Comparison of ENCODE assay signal across 11 mouse cellular contexts in the genomic region with DNA sequence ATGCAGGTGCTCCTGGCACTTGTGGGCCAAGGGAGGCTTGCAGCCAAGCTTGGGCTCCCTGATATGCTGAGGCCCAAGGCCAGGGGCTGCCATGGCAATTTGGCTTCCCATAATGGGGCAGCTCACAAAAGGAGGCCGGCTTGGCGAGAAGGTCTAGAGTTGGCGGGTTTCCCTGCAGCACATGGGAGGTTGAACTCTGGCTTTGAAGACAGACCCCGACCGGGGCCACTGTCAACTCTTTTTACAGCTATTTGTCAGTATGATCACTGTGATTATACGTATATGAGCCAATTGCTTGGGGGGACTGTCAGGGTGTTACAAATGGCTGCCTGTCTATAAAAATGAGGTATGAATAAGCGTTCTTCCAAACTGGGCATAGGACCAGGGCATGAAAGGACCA. TPM values are rescaled to one million over a fixed set of nuclear protein-coding genes. Genes with fewer than 3 reads are reported as not detected.
A peak's percentile ranks its signal among the peaks of the same experiment; 100 is the strongest.
DNase-seq lines count a peak whose midpoint lies in the region; ATAC-seq lines count a peak whose summit lies in the region.
"Had no signal": no experiment of that assay in that cellular context is flagged by ENCODE, and none has a peak within 500 bp of the region (broad histone marks: within the 10 kb centered on the region; RNA-seq: fewer than 3 reads in every experiment).

No protein-coding gene starts in this region.

- no peaks in the 10 kb centered on the region for H3K36me3 ChIP-seq in forebrain, embryonic 14.5 days (ENCODE audit: control insufficient read depth, insufficient read depth, low read length)

- DNase-seq in heart, postnatal 10 days, result peak; percentile 42 to 48
- no peak for DNase-seq in heart, postnatal 25 days (ENCODE audit: low spot score)
- DNase-seq in forebrain, embryonic 14.5 days (ENCODE audit: low spot score), result peak; percentile 93
- DNase-seq in layer of hippocampus, postnatal 14 days (ENCODE audit: low spot score in 2 of 2), result peak; percentile 74 to 91
- DNase-seq in right cerebral cortex, postnatal 10 days (ENCODE audit: low spot score in 2 of 2), result peak; percentile 91 to 92
- DNase-seq in gastrocnemius, adult 8-10 months (ENCODE audit: low spot score in 2 of 2), result no peak
- no peak for DNase-seq in B cell, adult 2 months
- no peak for DNase-seq in lung, postnatal 14 days
- DNase-seq: adrenal gland, postnatal 25 days; kidney, adult 18-20 months had no signal

- intact Hi-C loops in heart, postnatal 10 days (cut with DNase I), result no loop called here
- intact Hi-C loops in heart, postnatal 25 days (cut with DNase I), result no loop called here

- ATAC-seq in forebrain, embryonic 14.5 days, result peak; percentile 87

- H3K27ac ChIP-seq in forebrain, embryonic 14.5 days (ENCODE audit: low read depth, low read length), result peak overlapping the region; percentile 10; the same call in 1 of the 2 replicates

- no peaks in the 10 kb centered on the region for H3K9me3 ChIP-seq in forebrain, embryonic 14.5 days (replicated peaks; ENCODE audit: control insufficient read depth, low read length)

- WGBS in forebrain, embryonic 14.5 days, result 28% methylated on average over 7 of the region's 7 CpGs

- H3K9ac ChIP-seq in forebrain, embryonic 14.5 days (ENCODE audit: low read length), result no peak overlapping the region

- no peak overlapping the region for H3K4me2 ChIP-seq in forebrain, embryonic 14.5 days (ENCODE audit: low read length)

- H3K27me3 ChIP-seq in forebrain, embryonic 14.5 days (replicated peaks; ENCODE audit: control insufficient read depth, insufficient read depth, low read length), result no peaks in the 10 kb centered on the region
- H3K27me3 ChIP-seq: CH12.LX had no signal

- H3K4me1 ChIP-seq in forebrain, embryonic 14.5 days (ENCODE audit: control insufficient read depth, insufficient read depth, low read length), result peaks cover 40% of the 10 kb centered on the region

- H3K4me3 ChIP-seq in forebrain, embryonic 14.5 days (ENCODE audit: low read depth, low read length), result no peak overlapping the region

RNA-seq across cellular contexts. Expression of a gene that starts 50.6 kb away (rescaled TPM):
- under 1 TPM; 0.12 to 0.14 TPM for total RNA-seq in heart, postnatal 10 days (2021)
- total RNA-seq in heart, postnatal 25 days (2021), result under 1 TPM; 0.06 to 0.10 TPM
- 2.9 and 4.0 TPM in 2 replicates for polyA plus RNA-seq in forebrain, embryonic 14.5 days (2014; fragmentation: Nextera tagmentation; extraction: Ambion mirVana)
- total RNA-seq in layer of hippocampus, postnatal 14 days (2021), result 10 to 100 TPM; 20.9 to 24.7 TPM
- not detected for total RNA-seq in gastrocnemius, adult 8-10 months (2022)
- total RNA-seq: CH12.LX had no signal

Comparison
In these comparisons a context has a peak if more than half of its experiments do, and no peak if none do; other contexts are left out.
1. DNase-seq: peak in heart, postnatal 10 days (2 of 2), forebrain, embryonic 14.5 days (single experiment), layer of hippocampus, postnatal 14 days (2 of 2) and right cerebral cortex, postnatal 10 days (2 of 2); none in heart, postnatal 25 days (single experiment), gastrocnemius, adult 8-10 months (0 of 2), B cell, adult 2 months (0 of 2) and lung, postnatal 14 days (single experiment).
2. RNA of a gene that starts 50.6 kb away (total RNA-seq): 20.9 to 24.7 TPM in layer of hippocampus, postnatal 14 days; 0.12 to 0.14 TPM in heart, postnatal 10 days, 0.06 to 0.10 TPM in heart, postnatal 25 days and not detected in gastrocnemius, adult 8-10 months; every median in the first group is over 10 times any median in the second.